Mouse (Mus musculus): ENCODE measurements around the gene Itih4. TPM values are rescaled to one million over a fixed set of nuclear protein-coding genes. Genes with fewer than 3 reads are reported as not detected.
A peak's percentile ranks its signal among the peaks of the same experiment; 100 is the strongest.

The Itih4 gene
- total and polyA plus RNA-seq, 3 experiments, result 4.7 to 7.3 (median 7.1) TPM

DNA sequence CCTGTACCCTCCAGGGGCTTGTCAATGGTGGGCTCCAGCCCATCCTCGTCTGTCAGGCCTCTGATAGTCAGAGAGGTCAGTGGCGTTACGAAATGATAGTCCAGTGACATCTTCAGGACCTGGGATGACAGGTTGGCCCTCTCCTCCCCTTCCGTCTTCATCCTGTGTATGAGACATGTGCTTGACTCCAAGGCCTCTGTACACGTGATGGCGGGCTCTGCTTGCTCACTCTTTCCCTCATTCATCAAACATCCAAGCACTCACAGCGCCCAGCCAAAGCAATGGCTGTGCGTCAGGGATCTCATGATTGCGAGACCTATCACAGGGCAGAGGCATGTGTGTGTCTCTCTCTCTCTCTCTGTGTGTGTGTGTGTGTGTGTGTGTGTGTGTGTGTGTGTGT lies 47.1 kb downstream of the Itih4 start:
- no peak for TF ChIP-seq CTCF (IDR thresholded peaks at IDR 0.05)
- no peak for TF ChIP-seq POLR2A (IDR thresholded peaks at IDR 0.05; ENCODE audit: insufficient read depth, low read depth, low read length)
- TF ChIP-seq EP300 (IDR thresholded peaks at IDR 0.05; ENCODE audit: insufficient read depth, low read depth, low read length), result no peak
- H3K27ac ChIP-seq, result no peak overlapping the region
- H3K27me3 ChIP-seq (ENCODE audit: control insufficient read depth, insufficient read depth, low read length), result no peaks in the 10 kb centered on the region
- H3K4me3 ChIP-seq, result no peak overlapping the region
- H3K79me2 ChIP-seq (replicated peaks; ENCODE audit: control insufficient read depth, insufficient read depth, low read length), result no peaks in the 10 kb centered on the region
- H3K4me1 ChIP-seq (ENCODE audit: control insufficient read depth, insufficient read depth, low read length), result no peaks in the 10 kb centered on the region
- no peaks in the 10 kb centered on the region for H3K36me3 ChIP-seq (ENCODE audit: control insufficient read depth, insufficient read depth, low read length)
- no peak for DNase-seq
- intact Hi-C loops (cut with DNase I), result no loop called here
- 79% methylated on average over 9 of the region's 9 CpGs for WGBS
- H3K9ac ChIP-seq (ENCODE audit: low read depth, low read length), result no peak overlapping the region

- no peaks in the 10 kb centered on the region for H3K4me1 ChIP-seq (ENCODE audit: control insufficient read depth, insufficient read depth, low read length)
- H3K79me2 ChIP-seq (replicated peaks; ENCODE audit: control insufficient read depth, insufficient read depth, low read length), result no peaks in the 10 kb centered on the region
- no peaks in the 10 kb centered on the region; the same call in 1 of the 2 replicates for H3K27me3 ChIP-seq (ENCODE audit: control insufficient read depth, insufficient read depth, low read length)
- H3K9ac ChIP-seq (ENCODE audit: low read depth, low read length), result no peak overlapping the region
- H3K4me3 ChIP-seq, result no peak overlapping the region
- no peaks in the 10 kb centered on the region for H3K36me3 ChIP-seq (ENCODE audit: control insufficient read depth, insufficient read depth, low read length)
- intact Hi-C loops (cut with DNase I), result loop anchor here (10.0 kb wide), 1 partner anchor 227 kb away; the partner anchor contains the start of gene Sfmbt1
- DNase-seq, result no peak
- H3K27ac ChIP-seq, result no peak overlapping the region
- TF ChIP-seq EP300 (IDR thresholded peaks at IDR 0.05; ENCODE audit: insufficient read depth, low read depth, low read length) (no peak), POLR2A (IDR thresholded peaks at IDR 0.05; ENCODE audit: insufficient read depth, low read depth, low read length) (no peak), CTCF (IDR thresholded peaks at IDR 0.05) (no peak)
- 84% methylated on average over 4 of the region's 4 CpGs for WGBS
These were observed 56.0 kb downstream of the Itih4 start for GRCm38 (mm10) chr14:30942254-30942653.

GRCm38 (mm10) chr14:30943038-30943437 lies 56.8 kb downstream of the Itih4 start, which contains the start of gene Itih1:
Itih1 (minus strand) TSS chr14:30943289.
- H3K4me1 ChIP-seq (ENCODE audit: control insufficient read depth, insufficient read depth, low read length), result no peaks in the 10 kb centered on the region
- H3K79me2 ChIP-seq (replicated peaks; ENCODE audit: control insufficient read depth, insufficient read depth, low read length), result no peaks in the 10 kb centered on the region
- no peaks in the 10 kb centered on the region for H3K36me3 ChIP-seq (ENCODE audit: control insufficient read depth, insufficient read depth, low read length)
- no peak within 1 kb of the TSS for H3K9ac ChIP-seq (ENCODE audit: low read depth, low read length)
- H3K27ac ChIP-seq, result peak within 1 kb of the TSS; percentile 36
- intact Hi-C loops (cut with DNase I), result loop anchor here (10.0 kb wide), 1 partner anchor 228 kb away; the partner anchor contains the start of gene Sfmbt1
- no peak within 1 kb of the TSS for H3K4me3 ChIP-seq
- no peak for DNase-seq
- TF ChIP-seq CTCF (IDR thresholded peaks at IDR 0.05) (no peak), EP300 (IDR thresholded peaks at IDR 0.05; ENCODE audit: insufficient read depth, low read depth, low read length) (no peak), POLR2A (IDR thresholded peaks at IDR 0.05; ENCODE audit: insufficient read depth, low read depth, low read length) (no peak)
- H3K27me3 ChIP-seq (ENCODE audit: control insufficient read depth, insufficient read depth, low read length), result no peaks in the 10 kb centered on the region; the same call in 1 of the 2 replicates
- WGBS, result 90% methylated on average over 7 of the region's 7 CpGs

DNA sequence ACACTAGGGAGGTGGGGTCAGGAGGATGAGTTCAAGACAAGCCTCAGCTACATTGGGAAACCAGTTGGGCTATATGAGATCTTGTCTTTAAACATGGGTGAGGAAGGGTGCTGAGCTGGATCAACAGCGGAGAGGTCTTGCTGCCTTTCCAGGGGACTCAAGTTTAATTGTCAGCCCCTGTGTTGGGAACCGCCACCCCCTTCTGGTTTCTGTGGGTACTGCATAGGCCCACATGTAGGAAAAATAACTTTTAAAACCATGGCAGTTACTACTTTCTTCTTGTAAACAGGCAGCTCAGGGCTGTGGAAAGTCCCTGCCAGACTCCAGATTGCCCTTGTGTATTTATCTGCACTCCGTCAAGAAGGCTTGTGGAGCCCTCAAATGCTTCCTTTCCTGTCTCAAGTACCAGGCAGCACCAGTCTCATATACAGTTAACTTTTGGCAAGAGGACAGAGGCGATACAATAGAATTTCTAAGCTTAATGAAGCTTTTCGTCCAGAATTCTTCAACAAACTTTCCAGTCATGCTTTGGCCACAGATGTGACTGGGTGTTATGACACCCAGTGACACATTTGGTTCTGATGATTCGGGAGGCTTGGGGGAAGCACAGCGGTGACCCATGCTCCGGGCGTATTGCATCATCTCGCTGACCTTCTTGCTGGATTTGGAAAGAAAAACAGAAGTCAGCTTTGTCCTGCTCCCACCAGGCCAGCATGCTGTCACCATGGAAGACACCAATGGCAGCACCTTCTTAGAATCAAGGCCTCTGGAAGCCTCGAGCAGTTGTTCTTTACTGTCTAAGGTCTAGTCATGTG lies 57.8 kb downstream of the Itih4 start:
- H3K79me2 ChIP-seq (replicated peaks; ENCODE audit: control insufficient read depth, insufficient read depth, low read length), result no peaks in the 10 kb centered on the region
- 0 out of 2 replicates have a peak, but pooled peaks have one; percentile 18 for TF ChIP-seq EP300 (IDR thresholded peaks at IDR 0.05; ENCODE audit: insufficient read depth, low read depth, low read length)
- TF ChIP-seq POLR2A (IDR thresholded peaks at IDR 0.05; ENCODE audit: insufficient read depth, low read depth, low read length), result no peak
- TF ChIP-seq CTCF (IDR thresholded peaks at IDR 0.05), result peak; percentile 87
- peak overlapping the region; percentile 36 for H3K27ac ChIP-seq
- H3K9ac ChIP-seq (ENCODE audit: low read depth, low read length), result no peak overlapping the region
- DNase-seq, result peak; percentile 55 to 70
- no peaks in the 10 kb centered on the region for H3K36me3 ChIP-seq (ENCODE audit: control insufficient read depth, insufficient read depth, low read length)
- intact Hi-C loops (cut with DNase I), result loop anchor here (2.0 to 10.0 kb wide), 2 partner anchors 77 to 229 kb away; partner anchors contain the start of gene Sfmbt1
- H3K27me3 ChIP-seq (ENCODE audit: control insufficient read depth, insufficient read depth, low read length), result no peaks in the 10 kb centered on the region; the same call in 1 of the 2 replicates
- H3K4me3 ChIP-seq, result no peak overlapping the region
- H3K4me1 ChIP-seq (ENCODE audit: control insufficient read depth, insufficient read depth, low read length), result no peaks in the 10 kb centered on the region
- 57% methylated on average over 11 of the region's 11 CpGs for WGBS

DNA sequence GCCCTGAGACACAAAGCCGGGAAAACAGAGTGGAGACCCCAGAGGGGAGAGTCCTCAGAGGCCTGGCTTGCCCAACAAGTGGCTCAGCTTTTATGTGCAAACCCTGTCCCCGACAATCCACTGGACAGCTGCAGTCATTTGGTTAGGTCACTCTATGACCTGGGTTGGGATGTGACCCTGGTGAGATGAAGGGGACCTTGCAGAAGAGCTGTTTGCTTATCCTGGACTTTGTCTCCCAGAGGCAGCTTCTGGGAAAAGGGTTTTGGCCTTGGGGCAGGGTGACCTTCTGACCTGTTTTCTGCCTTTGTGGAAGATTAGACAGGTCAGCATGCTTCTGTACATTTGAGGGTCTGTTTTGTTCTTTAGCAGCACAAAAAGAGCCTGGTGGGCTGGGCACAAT lies 58.5 kb downstream of the Itih4 start:
- no peak for DNase-seq
- no peaks in the 10 kb centered on the region for H3K36me3 ChIP-seq (ENCODE audit: control insufficient read depth, insufficient read depth, low read length)
- no peaks in the 10 kb centered on the region for H3K79me2 ChIP-seq (replicated peaks; ENCODE audit: control insufficient read depth, insufficient read depth, low read length)
- no peaks in the 10 kb centered on the region for H3K4me1 ChIP-seq (ENCODE audit: control insufficient read depth, insufficient read depth, low read length)
- no peak overlapping the region for H3K9ac ChIP-seq (ENCODE audit: low read depth, low read length)
- no peak overlapping the region; the same call in 1 of the 2 replicates for H3K27ac ChIP-seq
- no peak overlapping the region for H3K4me3 ChIP-seq
- TF ChIP-seq POLR2A (IDR thresholded peaks at IDR 0.05; ENCODE audit: insufficient read depth, low read depth, low read length) (no peak), EP300 (IDR thresholded peaks at IDR 0.05; ENCODE audit: insufficient read depth, low read depth, low read length) (no peak), CTCF (IDR thresholded peaks at IDR 0.05) (no peak)
- intact Hi-C loops (cut with DNase I), result loop anchor here (2.0 to 10.0 kb wide), 3 partner anchors 62 to 230 kb away; partner anchors contain the start of gene Sfmbt1
- H3K27me3 ChIP-seq (ENCODE audit: control insufficient read depth, insufficient read depth, low read length), result no peaks in the 10 kb centered on the region; the same call in 1 of the 2 replicates
- 88% methylated on average over 2 of the region's 2 CpGs for WGBS

DNA sequence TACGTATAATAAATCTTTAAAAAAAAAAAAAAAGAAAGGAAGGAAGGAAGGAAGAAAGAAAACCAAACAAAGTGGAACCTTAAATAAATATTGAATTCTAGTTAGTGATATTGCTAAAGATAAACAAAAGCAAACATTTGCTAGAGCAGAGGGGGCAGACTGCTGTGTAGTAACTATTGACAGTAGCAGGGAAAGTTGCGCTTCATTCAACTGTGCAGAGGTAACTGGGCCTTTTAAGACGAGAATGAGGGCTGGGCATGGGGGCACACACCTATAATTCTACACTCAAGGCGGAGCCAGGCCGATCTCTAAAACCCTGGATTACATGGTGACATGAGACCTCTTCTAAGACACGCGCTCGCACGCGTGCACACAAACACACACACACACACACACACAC lies 63.7 kb downstream of the Itih4 start:
- DNase-seq, result no peak
- Histone ChIP-seq H3K4me3 (no peak overlapping the region), H3K4me1 (ENCODE audit: control insufficient read depth, insufficient read depth, low read length) (peaks cover 2% of the 10 kb centered on the region), H3K27ac (no peak overlapping the region), H3K27me3 (ENCODE audit: control insufficient read depth, insufficient read depth, low read length) (no peaks in the 10 kb centered on the region), H3K9ac (ENCODE audit: low read depth, low read length) (no peak overlapping the region), H3K79me2 (replicated peaks; ENCODE audit: control insufficient read depth, insufficient read depth, low read length) (no peaks in the 10 kb centered on the region), H3K36me3 (ENCODE audit: control insufficient read depth, insufficient read depth, low read length) (no peaks in the 10 kb centered on the region)
- 93% methylated on average over 10 of the region's 10 CpGs for WGBS
- intact Hi-C loops (cut with DNase I), result loop anchor here (2.0 to 10.0 kb wide), 3 partner anchors 68 to 235 kb away; partner anchors contain the start of gene Sfmbt1
- no peak for TF ChIP-seq POLR2A (IDR thresholded peaks at IDR 0.05; ENCODE audit: insufficient read depth, low read depth, low read length)
- 0 out of 2 replicates have a peak, but pooled peaks have one; percentile 0 for TF ChIP-seq CTCF (IDR thresholded peaks at IDR 0.05)

All from heart, adult 2 months (tissue).